Mouse (Mus musculus) neural tube, embryonic 15.5 days (tissue): ENCODE data around the gene Rbm28. TPM values are rescaled to one million over a fixed set of nuclear protein-coding genes. Genes with fewer than 3 reads are reported as not detected.

Experiments used
- ATAC-seq: fragments of 200-750 bp; cut with Nextera tagmentation; 2 replicates; pipeline ENCODE4 v1.8.0; 2017; ENCODE audit warnings: mild to moderate bottlenecking, moderate TSS enrichment, moderate library complexity; ENCODE audit not compliant: low FRiP score
- H3K27ac ChIP-seq: fragments of 300-500 bp; sonication (generic); replicated peaks from 2 replicates; pipeline ENCODE4 v1.5.1; 2015; ENCODE audit warnings: mild to moderate bottlenecking, inconsistent platforms
- H3K27me3 ChIP-seq: fragments of 300-500 bp; sonication (generic); replicated peaks from 2 replicates; pipeline ENCODE4 v1.6.1; 2015; ENCODE audit warnings: inconsistent platforms
- H3K36me3 ChIP-seq: fragments of 300-500 bp; sonication (generic); 2 replicates; pipeline ENCODE4 v1.6.1; 2015; ENCODE audit warnings: inconsistent platforms
- H3K4me1 ChIP-seq: fragments of 300-500 bp; sonication (generic); 2 replicates; pipeline ENCODE4 v1.6.1; 2015; ENCODE audit warnings: inconsistent platforms
- H3K4me2 ChIP-seq: fragments of 300-500 bp; sonication (generic); 2 replicates; pipeline ENCODE4 v1.6.1; 2015; ENCODE audit warnings: inconsistent platforms, mild to moderate bottlenecking, moderate library complexity
- H3K4me3 ChIP-seq: fragments of 300-500 bp; sonication (generic); replicated peaks from 2 replicates; pipeline ENCODE4 v1.5.1; 2015; ENCODE audit warnings: mild to moderate bottlenecking, inconsistent platforms
- H3K9ac ChIP-seq: fragments of 300-500 bp; sonication (generic); replicated peaks from 2 replicates; pipeline ENCODE4 v1.6.1; 2015; ENCODE audit warnings: mild to moderate bottlenecking, inconsistent platforms
- H3K9me3 ChIP-seq: fragments of 300-500 bp; sonication (generic); replicated peaks from 2 replicates; pipeline ENCODE4 v1.6.1; 2016; ENCODE audit warnings: inconsistent platforms
- WGBS: fragments of 180-500 bp; shearing (Covaris S2); methylation state at CpG from one replicate; pipeline ENCODE4 v1.1.7; 2015; ENCODE audit warnings: mixed read lengths; 5-methylcytosine and 5-hydroxymethylcytosine counted together
- polyA plus RNA-seq: library from polyadenylated mRNA; unstranded; fragments of >200 nt; fragmentation: Nextera tagmentation; extraction: Ambion mirVana; gene quantifications from 2 replicates; pipeline ENCODE4 v1.2.1, GENCODE M21; 2015

Gene Rbm28
- polyA plus RNA-seq: 38.2 and 41.1 TPM in 2 replicates

DNA sequence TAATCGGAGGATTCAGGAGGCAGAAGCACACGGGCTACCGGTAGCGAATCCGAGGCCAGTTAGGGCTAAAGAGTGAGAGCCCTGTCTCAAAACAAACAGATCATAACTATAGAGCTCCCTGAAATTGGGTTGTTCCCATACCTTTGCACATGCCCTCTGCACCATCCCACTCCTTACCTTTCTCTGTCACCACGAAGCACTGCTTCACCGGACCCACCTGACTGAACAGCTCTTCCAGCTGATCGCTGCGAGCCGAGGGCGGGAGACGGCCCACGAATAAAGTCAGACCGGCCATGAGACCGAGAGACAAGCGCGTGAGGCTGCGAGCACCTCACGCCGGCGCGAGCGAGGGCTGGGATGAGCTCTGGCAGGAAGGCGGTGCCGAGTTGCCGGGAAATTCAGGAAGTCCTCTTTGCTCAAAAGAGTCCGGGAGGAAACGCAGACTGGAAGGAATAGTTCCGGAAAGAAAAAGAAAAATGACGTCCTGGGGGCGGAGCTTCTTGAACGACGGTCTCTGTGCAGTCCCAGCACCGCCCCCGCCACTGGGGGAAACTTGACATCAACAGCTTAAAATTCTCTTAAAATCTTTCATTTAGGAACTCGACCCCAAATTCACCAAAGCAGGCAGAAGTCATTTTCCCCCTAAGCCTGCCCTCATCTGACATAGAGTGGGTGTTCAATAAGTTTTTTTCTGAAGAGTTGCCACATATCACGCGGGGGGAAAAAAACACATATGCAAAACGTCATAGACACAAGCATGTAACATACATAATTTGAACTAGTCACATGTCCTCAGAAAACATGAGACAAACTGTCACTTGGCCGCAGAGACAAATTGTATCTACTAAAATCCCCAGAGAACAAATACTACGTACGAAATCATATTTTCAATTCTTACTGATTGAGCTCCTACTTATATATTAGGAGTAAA, at the start of gene Rbm28:
TSS of gene Rbm28 (minus strand) at position 693 of the 931 bp plus-strand sequence.
- peak; percentile 60 for ATAC-seq

DNA sequence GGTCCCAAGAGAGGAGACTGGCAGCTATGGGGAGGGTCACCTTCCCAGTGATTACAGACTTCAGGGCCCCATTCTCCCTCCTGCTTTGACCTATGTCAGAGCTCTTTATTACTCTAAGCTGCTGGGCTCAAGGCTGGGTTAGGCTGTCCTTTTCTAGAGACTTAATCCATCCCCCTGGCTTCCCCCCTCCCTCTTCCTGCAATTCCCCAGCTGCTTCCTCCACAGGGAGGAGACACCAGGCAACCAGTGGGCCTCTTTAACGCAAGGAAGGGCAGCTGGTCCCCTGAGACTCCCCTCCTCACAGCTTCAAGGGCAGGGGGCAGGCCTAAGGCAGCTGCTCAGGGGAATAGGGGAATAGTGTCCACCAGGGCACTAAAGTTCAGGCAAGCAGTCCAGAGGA, 49.4 kb upstream of the Rbm28 start:
- no peak overlapping the region for H3K4me3 ChIP-seq
- no peak overlapping the region; the same call in 1 of the 2 replicates for H3K27ac ChIP-seq
- no peak overlapping the region for H3K9ac ChIP-seq
- peak overlapping the region; percentile 99; the same call in 1 of the 2 replicates for H3K4me2 ChIP-seq
- no peaks in the 10 kb centered on the region for H3K9me3 ChIP-seq
- peaks cover 59% of the 10 kb centered on the region for H3K4me1 ChIP-seq
- H3K27me3 ChIP-seq: peaks cover 8% of the 10 kb centered on the region; the same call in 1 of the 2 replicates
- no peaks in the 10 kb centered on the region for H3K36me3 ChIP-seq
- ATAC-seq: no peak
- 5% methylated on average over 1 of the region's 1 CpGs for WGBS

More for the DNA sequence above, at the start of gene Rbm28:
- WGBS: 7% methylated on average over 42 of the region's 42 CpGs
- H3K9me3 ChIP-seq: no peaks in the 10 kb centered on the region
- H3K9ac ChIP-seq: peak within 1 kb of the TSS; percentile 67
- peaks cover 41% of the 10 kb centered on the region for H3K4me1 ChIP-seq
- H3K27ac ChIP-seq: peak within 1 kb of the TSS; percentile 66; the same call in 1 of the 2 replicates
- peaks cover 21% of the 10 kb centered on the region for H3K27me3 ChIP-seq
- H3K36me3 ChIP-seq: peaks cover 7% of the 10 kb centered on the region
- peak within 1 kb of the TSS; percentile 63 for H3K4me3 ChIP-seq
- peak within 1 kb of the TSS; percentile 90 for H3K4me2 ChIP-seq

- peaks cover 8% of the 10 kb centered on the region; the same call in 1 of the 2 replicates for H3K27me3 ChIP-seq
Observed at GRCm38 (mm10) chr6:29213436-29213835, 48.6 kb upstream of the Rbm28 start.

DNA sequence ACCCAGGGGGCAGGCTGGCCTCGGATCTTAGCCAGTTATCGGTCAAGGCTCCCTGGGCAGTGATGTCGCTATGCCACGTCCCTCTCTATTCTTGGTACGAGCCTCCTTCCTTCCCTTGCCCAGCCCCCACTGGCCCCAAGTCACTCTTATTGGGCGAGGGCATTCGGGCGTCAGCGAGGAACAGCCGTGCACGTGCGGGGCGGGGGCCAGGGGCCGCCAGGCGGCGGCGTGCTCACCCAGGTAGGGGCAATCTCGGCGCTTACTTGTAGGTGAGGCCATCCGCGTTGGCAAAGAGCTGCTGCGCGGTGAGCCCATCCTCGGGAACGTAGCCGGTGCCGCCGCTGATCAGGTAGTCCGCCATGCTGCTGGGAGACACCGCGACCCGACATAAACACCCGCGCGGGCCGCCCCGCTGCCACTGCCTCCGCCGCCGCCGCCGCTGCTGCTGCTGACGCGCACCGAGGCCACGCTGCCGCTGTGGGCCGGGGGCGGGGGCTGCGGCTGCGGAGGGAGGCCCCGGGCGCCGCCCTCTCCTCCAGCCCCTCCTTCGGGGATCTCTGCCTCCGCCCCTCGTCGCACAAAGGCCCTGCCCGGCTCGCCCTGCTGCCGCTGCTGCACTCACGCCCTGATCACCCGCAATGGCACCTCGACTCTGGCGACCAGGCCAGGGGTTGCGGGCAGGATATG, 47.1 kb upstream of the Rbm28 start:
- H3K27ac ChIP-seq: peak overlapping the region; percentile 89
- peaks cover 68% of the 10 kb centered on the region for H3K4me1 ChIP-seq
- ATAC-seq: peak; percentile 88
- peaks cover 8% of the 10 kb centered on the region; the same call in 1 of the 2 replicates for H3K27me3 ChIP-seq
- peaks cover 3% of the 10 kb centered on the region; the same call in 1 of the 2 replicates for H3K36me3 ChIP-seq
- H3K4me2 ChIP-seq: peak overlapping the region; percentile 83
- peak overlapping the region; percentile 79 for H3K4me3 ChIP-seq
- under 1% methylated on average over 61 of the region's 66 CpGs for WGBS
- no peaks in the 10 kb centered on the region for H3K9me3 ChIP-seq
- H3K9ac ChIP-seq: peak overlapping the region; percentile 73

More at GRCm38 (mm10) chr6:29213436-29213835, 48.6 kb upstream of the Rbm28 start:
- Histone ChIP-seq H3K27ac (no peak overlapping the region; the same call in 1 of the 2 replicates), H3K4me3 (no peak overlapping the region), H3K9me3 (no peaks in the 10 kb centered on the region), H3K36me3 (no peaks in the 10 kb centered on the region), H3K4me1 (peaks cover 67% of the 10 kb centered on the region), H3K4me2 (no peak overlapping the region), H3K9ac (no peak overlapping the region)
- no peak for ATAC-seq
- 65% methylated on average over 5 of the region's 5 CpGs for WGBS

DNA sequence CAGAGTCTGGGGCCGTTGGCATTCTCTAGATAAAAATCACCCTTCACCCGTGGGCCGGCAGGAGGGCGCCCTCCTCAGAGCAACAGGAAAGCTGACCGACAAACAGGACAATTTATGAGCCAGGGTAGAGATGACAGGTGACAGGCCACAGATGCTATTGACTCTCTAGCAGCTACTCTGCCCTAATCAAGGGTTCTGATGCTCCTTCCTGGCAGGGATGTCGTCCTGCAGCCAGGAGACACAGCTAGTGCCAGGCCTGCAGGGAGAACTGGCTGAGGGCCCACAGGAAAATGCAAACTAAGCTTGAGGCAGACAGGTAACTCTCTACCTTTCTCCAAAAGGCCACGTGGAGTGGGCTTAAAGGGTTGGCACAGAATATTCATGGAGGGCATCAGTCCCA, 46.3 kb upstream of the Rbm28 start:
- ATAC-seq: no peak
- peaks cover 62% of the 10 kb centered on the region for H3K4me1 ChIP-seq
- H3K27ac ChIP-seq: peak overlapping the region; percentile 89
- peaks cover 8% of the 10 kb centered on the region; the same call in 1 of the 2 replicates for H3K27me3 ChIP-seq
- H3K9ac ChIP-seq: peak overlapping the region; percentile 73
- WGBS: 27% methylated on average over 7 of the region's 7 CpGs
- peak overlapping the region; percentile 79 for H3K4me3 ChIP-seq
- no peaks in the 10 kb centered on the region for H3K9me3 ChIP-seq
- H3K36me3 ChIP-seq: peaks cover 10% of the 10 kb centered on the region
- peak overlapping the region; percentile 83 for H3K4me2 ChIP-seq

DNA sequence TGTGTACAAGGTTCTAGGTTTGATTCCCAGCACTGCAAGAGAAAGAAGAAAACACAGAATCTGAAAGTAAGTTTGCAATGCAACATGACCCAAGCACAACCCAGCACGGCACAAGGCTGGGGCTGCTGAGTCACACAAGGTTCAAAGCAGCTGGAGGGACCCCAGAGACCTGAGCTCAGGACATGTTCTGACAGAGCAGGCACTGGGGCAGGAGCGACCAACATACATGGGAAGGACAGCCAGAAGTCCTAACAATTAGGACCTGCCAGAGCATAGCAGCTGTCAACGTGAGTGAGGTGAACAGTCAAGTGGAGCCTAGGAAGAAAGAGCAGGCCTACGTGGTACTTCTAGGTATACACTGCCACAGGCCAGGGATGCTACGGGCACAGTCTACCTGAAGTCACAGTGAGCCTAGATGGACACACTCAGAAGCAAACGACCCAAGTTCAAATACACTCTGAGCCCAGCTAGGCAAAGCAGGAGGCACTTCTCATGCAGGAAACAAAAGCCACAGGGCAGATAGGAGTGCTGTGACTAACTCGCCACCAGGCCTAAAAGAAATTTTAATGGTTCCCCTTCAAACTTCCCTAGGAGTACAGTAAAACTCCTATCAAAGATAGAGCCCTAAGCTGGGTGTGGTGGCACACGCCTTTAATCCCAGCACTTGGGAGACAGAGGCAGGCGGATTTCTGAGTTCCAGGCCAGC, 45.6 kb upstream of the Rbm28 start:
- H3K4me2 ChIP-seq: peak overlapping the region; percentile 83
- no peak for ATAC-seq
- H3K36me3 ChIP-seq: peaks cover 15% of the 10 kb centered on the region
- no peak overlapping the region; the same call in 1 of the 2 replicates for H3K4me3 ChIP-seq
- H3K27ac ChIP-seq: no peak overlapping the region
- no peaks in the 10 kb centered on the region for H3K9me3 ChIP-seq
- WGBS: 88% methylated on average over 9 of the region's 9 CpGs
- H3K27me3 ChIP-seq: peaks cover 8% of the 10 kb centered on the region; the same call in 1 of the 2 replicates
- peaks cover 58% of the 10 kb centered on the region for H3K4me1 ChIP-seq
- H3K9ac ChIP-seq: 0 out of 2 replicates have a peak overlapping the region, but pooled peaks have one; percentile 1

DNA sequence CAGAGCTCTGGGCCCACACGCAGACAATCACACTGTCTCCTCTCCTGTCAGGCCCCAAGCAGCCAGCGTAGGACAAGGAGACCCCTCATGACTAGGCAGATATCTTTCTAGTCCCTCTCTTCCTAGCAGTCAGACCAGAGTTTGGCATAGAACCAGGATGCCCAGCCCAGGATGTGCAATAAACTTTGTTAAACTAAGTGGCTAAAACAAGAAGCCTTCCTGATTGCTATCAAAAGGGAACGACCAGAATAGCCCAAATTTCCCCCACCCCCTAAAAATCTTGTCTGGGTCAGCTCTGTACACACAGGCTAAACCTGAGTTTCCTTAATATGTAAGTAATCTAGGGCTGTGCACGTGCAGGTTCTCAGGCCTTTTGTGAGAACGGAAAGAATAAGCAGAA, 43.4 kb upstream of the Rbm28 start:
- H3K9ac ChIP-seq: no peak overlapping the region
- no peaks in the 10 kb centered on the region for H3K27me3 ChIP-seq
- 80% methylated on average over 5 of the region's 5 CpGs for WGBS
- H3K4me1 ChIP-seq: peaks cover 39% of the 10 kb centered on the region
- no peak overlapping the region for H3K4me2 ChIP-seq
- H3K9me3 ChIP-seq: no peaks in the 10 kb centered on the region
- ATAC-seq: no peak
- H3K36me3 ChIP-seq: peaks cover 30% of the 10 kb centered on the region
- H3K4me3 ChIP-seq: no peak overlapping the region
- H3K27ac ChIP-seq: no peak overlapping the region

GRCm38 (mm10) chr6:29207017-29207416, 42.2 kb upstream of the Rbm28 start:
- Histone ChIP-seq H3K4me2 (no peak overlapping the region), H3K27ac (no peak overlapping the region), H3K27me3 (no peaks in the 10 kb centered on the region), H3K36me3 (peaks cover 42% of the 10 kb centered on the region), H3K4me1 (peaks cover 30% of the 10 kb centered on the region), H3K9ac (no peak overlapping the region), H3K9me3 (no peaks in the 10 kb centered on the region), H3K4me3 (no peak overlapping the region)
- WGBS: 86% methylated on average over 5 of the region's 5 CpGs
- no peak for ATAC-seq

DNA sequence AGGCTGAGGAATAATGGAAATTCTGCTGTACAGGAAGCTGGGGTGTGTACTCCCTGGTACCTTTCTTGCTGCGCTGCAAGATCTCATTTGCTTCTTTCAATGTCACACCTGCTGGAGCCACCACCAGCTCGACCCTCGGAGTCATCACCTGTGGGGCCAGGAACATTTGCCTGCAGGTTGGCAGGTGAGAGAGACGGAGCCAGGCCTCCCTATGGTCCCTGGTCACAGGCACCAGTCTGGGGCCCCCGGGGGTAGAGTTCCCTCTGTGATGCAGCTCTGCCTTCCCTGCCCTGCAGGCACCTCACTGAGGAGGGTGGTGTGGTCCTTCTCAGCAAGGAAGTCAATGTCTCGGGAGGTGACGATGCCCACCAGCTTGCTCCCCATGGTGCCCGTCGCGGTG, 41.2 kb upstream of the Rbm28 start:
- Histone ChIP-seq H3K9ac (no peak overlapping the region), H3K27ac (no peak overlapping the region), H3K27me3 (no peaks in the 10 kb centered on the region), H3K36me3 (peaks cover 49% of the 10 kb centered on the region), H3K4me2 (no peak overlapping the region), H3K4me1 (peaks cover 24% of the 10 kb centered on the region), H3K9me3 (no peaks in the 10 kb centered on the region), H3K4me3 (no peak overlapping the region)
- WGBS: 93% methylated on average over 10 of the region's 10 CpGs
- no peak for ATAC-seq

- H3K4me2 ChIP-seq: no peak overlapping the region
- H3K9ac ChIP-seq: no peak overlapping the region
- WGBS: 60% methylated on average over 15 of the region's 15 CpGs
- peak; percentile 22; the same call in 1 of the 2 replicates for ATAC-seq
- no peaks in the 10 kb centered on the region for H3K27me3 ChIP-seq
- no peak overlapping the region for H3K4me3 ChIP-seq
- peaks cover 16% of the 10 kb centered on the region for H3K4me1 ChIP-seq
- no peak overlapping the region for H3K27ac ChIP-seq
- no peaks in the 10 kb centered on the region for H3K9me3 ChIP-seq
- H3K36me3 ChIP-seq: peaks cover 50% of the 10 kb centered on the region
Observed at GRCm38 (mm10) chr6:29204932-29205614, 40.3 kb upstream of the Rbm28 start.
